Mouse (Mus musculus) cortical plate, adult 2 months (tissue): ENCODE measurements at regions not wholly inside any gene's neighbourhood (a gene's known extent, or its start where the extent isn't known, plus 50 kb on each side); places are given as distances from the start of the nearest gene placed in this dataset.
"Not testable (repeated sequence)": the region's sequence is repeated elsewhere in the genome, so short reads cannot be mapped to it uniquely, and the experiment has no call there.

Experiments used
- H3K27ac ChIP-seq: fragments of 200-500 bp; 2 replicates; pipeline ENCODE4 v1.5.1; 2012; ENCODE audit warnings: low read length, control low read depth, inconsistent platforms; ENCODE audit not compliant: insufficient read depth
- H3K4me1 ChIP-seq: fragments of 200-500 bp; 2 replicates; pipeline ENCODE4 v1.6.1; 2011; ENCODE audit warnings: low read length; ENCODE audit not compliant: control insufficient read depth, insufficient read depth
- H3K4me3 ChIP-seq: fragments of 200-500 bp; 2 replicates; pipeline ENCODE4 v1.5.1; 2011; ENCODE audit warnings: mild to moderate bottlenecking, low read length, control low read depth; ENCODE audit not compliant: insufficient read depth
- CTCF ChIP-seq: fragments of 200-500 bp; IDR thresholded peaks from 2 replicates; pipeline ENCODE4 v1.5.1; 2011; ENCODE audit warnings: mild to moderate bottlenecking, control low read depth, low read length; ENCODE audit not compliant: insufficient read depth; ENCODE audit errors: extremely low read depth
- POLR2A ChIP-seq: fragments of 200-500 bp; IDR thresholded peaks from 2 replicates; pipeline ENCODE4 v1.6.1; 2011; ENCODE audit warnings: mild to moderate bottlenecking, low read length, control low read depth; ENCODE audit not compliant: insufficient read depth; ENCODE audit errors: extremely low read depth

DNA sequence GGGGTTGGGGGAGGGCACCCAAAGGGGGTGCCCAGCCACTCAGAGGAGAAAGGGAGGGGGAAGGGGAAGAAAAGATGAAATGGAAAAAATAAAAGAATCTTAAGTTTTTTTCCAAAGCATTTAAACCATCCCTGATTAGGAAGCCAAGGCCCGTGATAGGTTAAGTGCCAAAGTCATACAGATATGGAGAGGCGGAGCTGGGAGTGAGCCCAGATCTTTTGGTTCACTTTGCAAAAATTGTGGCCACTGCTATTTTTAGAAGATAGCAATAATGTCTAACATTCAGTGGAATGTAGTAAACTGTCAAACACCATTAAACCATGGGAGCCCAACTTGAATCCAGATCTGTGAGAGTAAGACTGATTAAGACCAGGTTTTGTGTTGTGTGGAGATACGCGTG, 85.9 kb upstream of the Abca1 start:
- Histone ChIP-seq H3K4me3 (no peak overlapping the region), H3K4me1 (no peaks in the 10 kb centered on the region), H3K27ac (no peak overlapping the region)
- TF ChIP-seq CTCF (no peak), POLR2A (no peak)

DNA sequence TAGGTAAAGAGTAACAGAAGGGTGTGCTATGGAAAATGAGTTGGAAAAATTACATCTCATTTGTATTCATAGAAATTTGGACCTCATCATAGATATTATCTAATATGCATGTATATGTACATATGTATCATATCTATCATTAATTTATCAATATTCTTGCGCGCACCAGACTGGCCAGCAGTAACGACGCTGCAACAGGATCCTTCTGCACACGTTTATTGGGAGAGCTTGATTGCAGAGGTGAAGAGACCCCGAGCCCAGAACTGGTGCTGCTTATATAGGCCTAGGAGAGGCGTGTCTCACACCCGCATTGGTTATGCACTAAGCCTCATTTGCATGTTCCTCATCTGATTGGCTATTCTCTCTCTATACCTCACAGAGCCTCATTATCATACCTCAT, 83.8 kb upstream of the Abca1 start:
- not testable (repeated sequence) for H3K4me1 ChIP-seq, H3K4me3 ChIP-seq, H3K27ac ChIP-seq

DNA sequence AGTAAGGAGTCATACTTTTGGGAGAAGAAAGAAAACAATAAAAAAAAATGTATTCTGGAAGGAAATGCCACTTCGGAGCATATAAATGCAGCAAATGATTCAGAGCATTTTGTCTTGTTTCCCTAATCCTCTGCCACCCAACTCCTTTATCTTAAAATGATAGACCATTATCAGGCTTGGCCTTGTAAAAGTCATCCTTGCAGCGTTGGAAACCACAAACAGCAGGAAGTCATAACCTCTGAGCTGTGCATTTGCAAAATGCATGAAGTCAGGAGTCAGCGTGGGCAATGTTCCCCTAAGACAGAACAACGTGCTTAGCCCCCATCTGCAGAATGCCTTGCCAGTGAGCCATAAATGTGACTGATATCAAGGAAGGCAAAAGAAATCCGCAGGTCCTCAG, 80.2 kb upstream of the Abca1 start:
- TF ChIP-seq POLR2A = no peak
- TF ChIP-seq CTCF = no peak
- Histone ChIP-seq H3K27ac (no peak overlapping the region), H3K4me1 (no peaks in the 10 kb centered on the region), H3K4me3 (no peak overlapping the region)

DNA sequence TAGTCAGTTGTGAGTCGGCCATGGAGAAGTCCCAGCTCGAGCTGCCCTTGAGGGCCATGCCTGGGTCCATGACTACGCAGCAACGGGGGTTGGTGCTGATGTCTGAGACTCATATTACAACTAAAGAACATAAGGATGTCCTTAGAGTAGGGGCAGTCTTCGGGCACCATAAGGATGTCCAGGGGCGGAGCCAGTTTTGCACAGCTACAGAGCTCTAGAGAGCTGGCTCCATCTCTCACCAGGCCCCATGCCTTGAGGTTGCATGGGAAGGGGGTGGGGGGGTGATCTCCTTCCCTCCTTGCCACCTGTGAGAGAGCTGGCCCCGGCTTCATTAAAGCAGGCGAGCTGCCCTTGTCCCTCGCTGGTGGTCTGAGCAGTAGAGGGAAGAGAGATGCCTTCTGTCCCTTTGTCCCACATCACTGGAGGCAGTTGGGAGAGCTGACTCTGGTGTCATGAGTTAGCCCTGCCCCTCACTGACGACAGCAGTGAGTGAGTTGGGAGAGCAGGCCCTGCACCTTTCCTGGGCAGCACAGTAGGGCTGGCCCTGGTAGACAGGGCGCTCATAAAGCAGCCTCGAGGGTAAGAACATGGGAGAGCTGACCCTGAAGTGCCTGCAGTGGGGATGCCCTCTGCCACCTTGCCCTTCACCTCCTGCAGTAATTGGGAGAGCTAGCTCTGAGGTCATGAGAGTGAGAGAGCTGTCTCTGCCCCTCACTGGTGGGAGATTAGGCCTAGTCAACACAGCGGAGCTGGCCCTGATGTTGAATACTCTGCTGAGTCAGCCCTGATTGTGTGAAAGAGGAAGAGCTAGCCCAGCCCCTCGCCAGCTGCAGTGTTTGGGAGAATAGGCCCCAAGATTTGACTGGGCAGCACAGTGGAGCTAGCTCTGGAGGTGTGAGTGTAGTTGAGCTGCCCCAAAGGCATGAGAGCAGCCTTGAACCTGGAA, 78.9 kb upstream of the Abca1 start:
- TF ChIP-seq CTCF (no peak), POLR2A (no peak)
- Histone ChIP-seq H3K4me1 (no peaks in the 10 kb centered on the region), H3K27ac (no peak overlapping the region), H3K4me3 (no peak overlapping the region)

DNA sequence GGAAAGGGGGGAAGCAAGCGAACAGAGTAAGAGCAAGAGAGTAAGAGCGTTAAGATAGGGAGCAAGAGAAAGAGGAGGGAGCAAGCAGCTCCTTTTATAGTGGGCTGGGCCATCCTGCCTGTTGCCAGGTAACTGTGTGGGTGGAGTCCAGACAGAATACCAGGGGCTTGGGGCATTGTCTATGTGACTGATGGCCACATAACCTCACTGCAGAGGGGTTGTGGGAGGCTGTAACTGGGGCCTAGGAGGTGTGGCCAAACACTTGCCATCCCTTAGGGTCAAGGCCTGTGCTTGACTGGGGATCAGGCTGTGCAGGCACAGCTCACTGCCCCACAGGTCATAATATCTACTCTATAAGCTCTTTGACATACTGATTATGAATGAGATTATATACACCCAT, 76.2 kb upstream of the Abca1 start:
- Histone ChIP-seq H3K4me3 (no peak overlapping the region), H3K27ac (no peak overlapping the region), H3K4me1 (no peaks in the 10 kb centered on the region)
- TF ChIP-seq CTCF (no peak), POLR2A (no peak)

DNA sequence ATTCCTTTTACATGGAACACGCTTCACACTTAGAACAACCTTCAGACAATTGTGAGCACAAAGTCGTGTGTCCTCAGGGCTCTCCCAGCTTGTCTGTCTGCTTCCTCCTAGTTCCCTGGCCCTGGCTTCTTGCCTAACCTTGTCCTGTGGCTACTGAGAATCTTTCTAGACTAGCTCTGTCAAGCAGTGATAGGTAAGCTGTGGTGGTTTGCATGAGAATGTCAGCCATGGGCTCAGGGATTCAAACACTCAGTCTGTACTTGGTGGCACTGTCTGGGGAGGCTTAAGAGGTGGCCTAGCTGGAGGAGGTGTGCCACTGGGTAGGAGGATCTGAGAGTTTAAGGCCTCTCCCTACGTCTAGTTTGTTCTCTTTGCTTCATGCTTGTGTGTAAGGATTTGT, 72.7 kb upstream of the Abca1 start:
- no peak for TF ChIP-seq CTCF
- TF ChIP-seq POLR2A = no peak

DNA sequence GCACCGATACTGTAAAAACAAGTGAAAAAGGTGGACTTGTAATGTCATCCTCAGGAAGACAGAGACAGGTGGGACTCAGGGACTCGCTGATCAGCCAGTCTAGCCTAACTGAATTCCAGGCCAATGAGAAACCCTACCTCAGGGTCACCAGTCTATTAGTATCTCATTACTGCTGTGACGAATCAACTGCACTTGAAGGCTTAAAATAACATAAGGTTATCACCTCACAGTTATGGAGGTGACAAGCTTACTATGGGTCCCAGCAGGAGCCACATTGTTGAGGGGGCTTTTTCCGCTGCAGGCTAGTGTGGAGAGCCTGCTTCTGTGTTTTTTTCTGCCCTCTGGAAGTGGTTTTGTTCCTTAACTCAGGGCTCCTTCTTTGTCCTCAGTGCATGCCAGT, 72.2 kb upstream of the Abca1 start:
- Histone ChIP-seq H3K4me1 (no peaks in the 10 kb centered on the region), H3K4me3 (no peak overlapping the region), H3K27ac (no peak overlapping the region)
- no peak for TF ChIP-seq CTCF
- no peak for TF ChIP-seq POLR2A

More for the DNA sequence above, 72.7 kb upstream of the Abca1 start:
- H3K4me1 ChIP-seq = no peaks in the 10 kb centered on the region
- no peak overlapping the region for H3K4me3 ChIP-seq
- no peak overlapping the region for H3K27ac ChIP-seq

DNA sequence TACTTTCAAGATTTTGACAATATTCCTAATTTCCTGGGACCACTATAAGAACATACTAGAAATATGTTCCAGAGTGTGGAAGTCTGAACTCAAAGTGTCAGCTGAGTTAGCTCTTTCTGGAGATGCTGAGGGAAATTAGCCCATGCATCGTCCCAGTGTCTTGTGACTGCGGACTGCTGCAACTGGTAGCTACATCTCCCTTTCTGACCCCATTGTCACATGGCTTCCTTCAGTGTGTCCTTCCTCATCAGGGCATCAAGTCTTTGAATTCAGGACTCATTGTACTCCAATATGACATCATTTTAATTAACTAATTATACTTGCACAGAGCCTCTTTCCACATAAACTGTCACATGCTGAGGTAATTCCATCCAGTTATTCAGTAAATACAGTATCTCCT, 71.4 kb upstream of the Abca1 start:
- TF ChIP-seq POLR2A (no peak), CTCF (no peak)
- H3K4me1 ChIP-seq = no peaks in the 10 kb centered on the region
- H3K27ac ChIP-seq = no peak overlapping the region
- H3K4me3 ChIP-seq = no peak overlapping the region

DNA sequence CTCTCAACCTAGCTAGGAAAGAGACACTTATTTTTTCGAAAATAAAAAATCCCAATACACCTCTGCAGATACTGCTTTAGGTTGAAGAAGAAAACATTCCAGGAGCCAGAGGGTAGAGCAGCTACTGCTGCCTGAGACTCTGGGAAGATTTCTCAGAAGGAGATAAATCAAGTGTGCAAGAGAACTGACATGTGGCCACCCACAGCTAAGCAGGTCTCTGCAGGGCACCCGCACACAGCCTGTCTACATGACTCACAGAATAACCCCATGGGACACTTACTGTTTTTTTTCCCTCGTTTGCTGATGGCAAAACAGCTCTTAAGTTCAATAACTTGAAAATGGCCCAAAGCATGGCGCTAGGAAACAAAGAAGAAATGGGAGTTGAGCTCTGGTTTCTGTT, 68.7 kb upstream of the Abca1 start:
- TF ChIP-seq CTCF = no peak
- no peak for TF ChIP-seq POLR2A
- no peak overlapping the region for H3K4me3 ChIP-seq
- H3K27ac ChIP-seq = no peak overlapping the region

DNA sequence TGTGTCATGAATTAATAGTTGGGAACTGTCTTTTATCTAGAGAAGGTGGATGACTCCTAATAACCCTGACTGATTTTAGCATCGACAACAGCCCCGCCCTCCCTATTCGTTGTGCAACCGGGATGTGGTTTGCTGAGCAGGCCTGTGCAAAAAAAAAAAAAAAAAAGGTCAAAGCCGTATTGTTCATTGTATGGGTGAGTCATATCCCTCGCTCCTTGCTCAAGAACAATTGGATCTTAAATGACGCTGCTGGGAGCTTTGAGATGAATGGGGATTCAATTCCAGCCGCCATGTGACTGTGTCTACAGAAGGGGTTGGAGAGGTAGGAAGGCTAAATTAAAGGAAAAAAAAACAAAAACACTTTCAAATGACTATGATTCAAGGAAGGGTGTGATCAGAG, 68.1 kb upstream of the Abca1 start:
- H3K4me3 ChIP-seq = no peak overlapping the region
- H3K4me1 ChIP-seq = no peaks in the 10 kb centered on the region
- TF ChIP-seq CTCF = no peak
- TF ChIP-seq POLR2A = no peak
- H3K27ac ChIP-seq = no peak overlapping the region

More for the DNA sequence above, 68.7 kb upstream of the Abca1 start:
- H3K4me1 ChIP-seq = no peaks in the 10 kb centered on the region

DNA sequence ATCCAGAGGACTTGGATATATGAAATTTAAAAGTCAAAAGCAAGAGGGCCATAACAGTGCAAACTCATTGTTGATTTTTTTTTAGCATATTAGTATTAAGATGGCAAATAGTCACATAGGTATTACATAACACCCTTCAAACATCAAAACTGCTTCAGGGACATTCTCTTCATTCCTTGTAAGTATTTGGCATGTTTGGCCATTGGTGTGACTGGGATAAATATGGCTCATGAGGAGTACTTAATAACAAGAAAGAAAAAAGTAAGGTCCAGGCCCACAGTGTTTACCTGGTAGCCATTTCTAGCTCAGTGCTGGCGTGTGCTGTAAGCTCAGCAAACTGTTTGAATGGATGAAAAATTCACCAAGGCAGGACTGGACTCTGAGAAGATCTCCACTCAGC, 67.4 kb upstream of the Abca1 start:
- Histone ChIP-seq H3K4me1 (no peaks in the 10 kb centered on the region), H3K27ac (no peak overlapping the region), H3K4me3 (no peak overlapping the region)
- no peak for TF ChIP-seq POLR2A
- no peak for TF ChIP-seq CTCF
